Mouse (Mus musculus) liver, adult 2 months (tissue): ENCODE results near the gene Spef1.

Experiments
- CTCF ChIP-seq: fragments of 200-500 bp; IDR thresholded peaks from 2 replicates; pipeline ENCODE4 v1.5.1; 2011; ENCODE audit warnings: low read depth, low read length, control low read depth
- POLR2A ChIP-seq: fragments of 200-500 bp; IDR thresholded peaks from 2 replicates; pipeline ENCODE4 v1.6.1; 2011; ENCODE audit warnings: low read length, control low read depth; ENCODE audit not compliant: insufficient read depth; ENCODE audit errors: extremely low read depth

- TF ChIP-seq CTCF (no peak), POLR2A (no peak)
These were observed 40.2 kb upstream of the Spef1 start for GRCm38 (mm10) chr2:131227243-131227642.
